Mouse (Mus musculus) adrenal gland, postnatal 4 days (tissue): ENCODE measurements around the gene Mpv17l2. TPM values are rescaled to one million over a fixed set of nuclear protein-coding genes. Genes with fewer than 3 reads are reported as not detected.
A peak's percentile ranks its signal among the peaks of the same experiment; 100 is the strongest.

Experiments
- DNase-seq, 2 experiments: peaks; one replicate each; pipeline ENCODE4 v3.0.0; 2021 to 2022; ENCODE audit warnings: low spot score in 2 of 2, mixed read lengths in 2 of 2
- total RNA-seq, 2 experiments: library from RNA; stranded (reverse); gene quantifications; 2 replicates each; pipeline ENCODE4 v1.2.3; 2021

Mpv17l2 gene
- total RNA-seq, 2 experiments from 2014 or later = 93.1 to 109 TPM

- peak; percentile 94 for DNase-seq
Observed at GRCm38 (mm10) chr8:70791975-70792691, 31.4 kb upstream of the Mpv17l2 start.

GRCm38 (mm10) chr8:70791294-70791701 lies 30.6 kb upstream of the Mpv17l2 start:
- DNase-seq = no peak

- DNase-seq = no peak
Observed at GRCm38 (mm10) chr8:70790846-70791245, 30.1 kb upstream of the Mpv17l2 start.

DNA sequence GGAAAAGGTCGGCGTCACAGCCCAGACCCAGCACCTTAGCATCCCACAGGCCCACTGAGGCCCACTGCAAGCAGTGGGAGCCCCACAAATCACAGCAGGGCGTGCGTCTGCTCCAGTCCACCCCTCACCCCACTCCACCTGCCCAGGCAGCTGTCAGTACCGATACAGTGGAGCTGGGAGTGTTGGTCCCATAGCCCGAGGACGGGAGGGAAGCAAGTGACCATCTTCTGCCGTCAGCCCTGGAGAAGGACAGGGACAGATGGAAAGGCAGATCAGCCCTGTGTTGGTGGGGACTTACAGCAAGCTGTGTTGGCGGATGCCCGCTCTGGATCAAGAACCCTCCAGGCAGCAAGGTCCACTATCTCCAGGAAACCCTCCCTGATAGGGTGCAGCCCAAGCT lies 28.3 kb upstream of the Mpv17l2 start:
- no peak for DNase-seq

GRCm38 (mm10) chr8:70787941-70788667 lies 27.4 kb upstream of the Mpv17l2 start:
- no peak for DNase-seq

DNA sequence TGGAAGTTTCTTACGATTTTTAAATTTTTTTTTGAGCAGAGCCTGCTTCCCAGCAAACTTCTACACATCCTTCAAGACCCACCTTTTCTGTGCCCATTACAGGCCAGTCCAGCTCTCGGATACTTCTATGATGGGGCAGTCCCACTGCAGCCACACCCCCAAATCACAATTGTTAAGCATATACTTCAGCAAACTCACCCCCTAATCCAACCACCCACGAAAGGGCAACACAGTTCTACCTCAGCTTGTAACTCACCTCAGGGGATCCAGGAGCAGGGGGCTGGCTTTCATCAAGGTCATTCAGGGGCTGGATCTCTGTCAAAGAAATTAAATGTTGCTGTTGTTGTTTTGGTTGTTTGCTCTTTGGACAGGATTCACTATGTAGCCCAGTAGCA lies 26.3 kb upstream of the Mpv17l2 start:
- DNase-seq = no peak

DNA sequence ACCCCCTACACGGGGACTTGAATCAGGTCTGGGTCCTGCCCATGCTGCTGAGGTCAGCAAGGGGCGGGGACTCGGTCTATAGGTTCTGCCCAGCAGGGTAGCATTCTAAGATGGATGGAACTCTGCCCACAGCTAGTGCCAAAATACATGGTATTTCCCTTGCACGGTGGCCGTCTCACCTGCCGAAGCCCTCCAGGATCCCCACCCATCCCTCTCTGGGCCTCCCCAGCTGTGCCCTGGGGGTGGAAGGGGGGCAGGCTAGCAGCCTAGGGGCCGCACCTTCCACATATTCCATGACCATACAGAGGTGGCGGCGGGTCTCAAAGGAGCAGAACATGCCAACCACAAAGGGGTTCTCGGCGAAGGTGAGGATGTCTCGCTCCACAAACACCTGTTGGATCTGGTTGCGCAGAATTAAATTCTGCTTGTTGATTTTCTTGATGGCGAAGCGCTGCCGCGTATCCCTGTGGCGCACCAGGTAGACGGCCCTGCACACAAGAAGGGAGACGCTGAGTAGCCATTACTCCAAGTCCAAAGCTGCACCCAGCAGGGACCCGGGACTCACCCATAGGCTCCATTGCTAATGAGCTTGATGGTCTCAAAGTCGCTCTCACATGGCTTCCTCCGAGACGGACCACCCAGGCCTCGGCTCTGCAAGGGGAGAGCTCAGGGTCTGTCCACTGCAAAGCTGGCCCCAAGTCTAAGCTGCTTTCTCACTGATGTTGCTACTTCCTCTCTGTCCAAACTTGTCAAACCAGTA lies 25.7 kb upstream of the Mpv17l2 start:
- no peak for DNase-seq

GRCm38 (mm10) chr8:70780093-70780492 lies 19.3 kb upstream of the Mpv17l2 start:
- DNase-seq = no peak

DNA sequence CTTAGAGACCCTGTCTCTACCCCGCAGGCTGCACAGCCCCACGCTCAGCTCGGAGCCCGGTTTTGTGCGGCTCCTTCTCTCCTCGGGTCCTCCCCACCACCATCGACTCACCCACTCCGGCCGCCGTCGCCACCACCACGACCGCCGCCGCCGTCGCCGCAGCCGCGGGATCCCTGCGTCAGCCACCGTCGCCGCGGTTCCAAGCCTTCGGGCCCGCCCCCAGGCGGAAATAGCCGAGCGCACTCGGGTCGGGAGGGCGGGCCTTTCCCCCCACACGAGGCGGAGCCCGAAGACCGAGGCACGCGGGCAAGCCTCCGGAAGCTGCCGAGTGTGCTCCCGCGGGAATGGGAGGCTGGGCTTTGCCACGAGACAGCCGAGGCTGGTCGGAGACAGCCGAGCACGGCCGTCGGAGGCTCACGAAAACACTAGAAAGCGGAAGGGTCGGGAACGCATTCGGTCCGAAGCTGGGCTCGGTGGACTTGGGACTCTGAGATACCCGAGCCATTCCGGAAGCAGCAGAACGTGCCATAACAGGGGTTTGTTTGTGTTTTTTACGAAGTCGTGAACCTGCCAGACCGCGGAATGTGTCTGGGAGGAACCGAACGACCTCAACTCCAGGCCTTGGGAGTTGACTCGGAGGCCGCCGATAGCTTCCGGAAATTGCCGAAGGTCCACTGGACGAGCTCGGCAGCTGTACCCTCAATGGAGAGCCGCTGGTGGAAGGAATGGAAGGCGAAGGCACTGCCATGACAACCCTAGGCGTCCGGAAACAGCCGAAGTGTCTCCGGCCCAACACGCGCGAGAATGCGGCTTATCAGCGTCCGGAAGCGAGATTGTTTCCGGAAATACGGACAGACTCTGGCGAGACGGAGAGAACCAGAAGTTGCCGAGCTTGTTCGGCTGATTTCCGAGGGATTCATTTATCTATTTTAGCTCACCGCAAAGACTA lies 16.0 kb upstream of the Mpv17l2 start, which contains the start of gene Pik3r2:
Gene Pik3r2 (minus strand): TSS at position 218 of the 949 bp plus-strand sequence.
- DNase-seq = peak; percentile 98 to 99

DNA sequence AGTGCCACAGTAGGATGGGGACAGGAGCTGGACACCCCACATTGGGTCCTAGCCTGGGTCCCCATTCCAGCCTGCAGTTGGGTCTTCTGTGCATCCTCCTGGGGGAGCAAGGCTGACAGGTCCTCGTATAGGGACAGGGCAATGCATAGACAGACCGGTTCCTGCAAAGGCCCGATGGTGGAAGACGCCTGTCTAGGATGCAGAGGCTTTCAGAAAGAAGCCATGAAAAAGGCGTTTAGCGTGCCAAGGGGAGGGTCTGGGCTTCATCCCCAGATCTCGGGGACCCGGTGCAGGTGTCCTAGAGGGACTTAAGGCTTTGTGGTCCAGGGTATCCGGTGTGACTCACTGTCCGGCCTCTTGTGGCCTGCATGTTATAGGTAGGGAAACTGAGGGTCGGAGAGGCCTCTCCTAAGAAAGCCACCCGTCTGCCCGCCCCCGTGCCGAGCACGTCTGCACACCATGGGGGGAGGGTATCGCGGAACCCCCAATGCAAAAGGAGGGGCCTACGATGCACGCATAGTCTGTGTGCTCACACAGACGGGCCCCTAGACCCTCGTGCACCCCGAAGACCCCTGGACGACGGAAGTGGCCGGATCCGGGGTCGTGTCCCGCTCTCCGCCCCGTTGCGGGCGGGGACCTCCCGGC lies 15.2 kb upstream of the Mpv17l2 start:
- no peak for DNase-seq

DNA sequence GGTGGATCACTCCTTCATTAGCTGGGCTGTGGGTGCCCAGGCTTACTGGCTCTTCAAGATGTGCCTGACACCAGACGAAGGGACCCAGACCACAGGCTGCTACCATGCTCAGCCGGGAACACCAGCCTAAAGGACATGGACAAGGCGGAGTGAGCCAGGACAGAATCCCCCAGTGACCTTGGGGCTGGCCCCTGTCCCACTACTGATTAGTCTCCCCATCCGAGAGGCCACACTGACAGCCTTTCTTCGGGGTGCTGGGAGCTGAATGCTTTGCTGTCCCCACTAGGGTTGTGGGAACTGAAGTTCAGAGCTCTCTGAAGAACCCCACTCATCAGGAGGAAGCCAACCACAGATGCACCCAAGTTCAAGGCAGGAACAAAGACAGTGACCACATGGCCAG lies 14.5 kb upstream of the Mpv17l2 start:
- DNase-seq = no peak

DNA sequence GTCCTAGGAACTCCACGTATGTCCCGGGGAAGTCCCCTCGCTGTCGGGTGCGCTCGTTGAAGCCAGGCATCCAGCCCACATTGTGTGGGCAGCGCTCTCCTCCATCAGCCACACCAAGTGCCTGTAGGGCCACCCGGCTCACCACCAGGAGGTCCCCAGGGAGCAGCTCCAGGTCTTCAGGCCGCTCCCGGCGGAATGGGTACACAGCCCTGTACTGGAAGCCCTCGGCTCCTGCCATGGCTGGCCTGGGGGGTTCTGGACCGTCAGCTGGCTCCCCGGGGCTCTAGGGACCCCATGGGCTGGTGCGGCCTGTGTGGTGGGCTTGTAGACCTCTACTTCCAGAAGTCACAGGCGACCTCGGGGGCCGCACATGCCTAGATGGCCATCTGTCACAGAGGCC lies 14.0 kb upstream of the Mpv17l2 start:
- no peak for DNase-seq

DNA sequence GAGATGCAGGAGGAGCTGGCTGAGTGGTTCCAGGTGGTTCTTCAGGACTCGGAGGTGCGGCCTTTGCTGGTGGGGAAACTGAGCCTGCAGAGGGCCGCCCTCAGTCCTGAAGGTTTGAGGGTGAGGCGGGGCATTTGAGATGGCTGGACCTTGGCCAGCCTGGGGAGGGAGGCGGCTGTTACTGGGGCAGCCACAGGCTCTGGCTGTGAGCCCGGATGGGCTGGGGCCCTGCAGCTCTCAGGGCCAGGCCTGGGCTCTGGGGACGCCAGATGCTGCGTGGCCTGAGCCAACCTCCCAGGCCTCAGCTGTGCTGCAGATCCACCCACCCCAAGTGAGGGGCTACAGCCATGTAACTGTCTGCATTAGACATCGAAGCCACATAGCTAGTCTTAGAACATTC lies 13.1 kb upstream of the Mpv17l2 start:
- no peak for DNase-seq

DNA sequence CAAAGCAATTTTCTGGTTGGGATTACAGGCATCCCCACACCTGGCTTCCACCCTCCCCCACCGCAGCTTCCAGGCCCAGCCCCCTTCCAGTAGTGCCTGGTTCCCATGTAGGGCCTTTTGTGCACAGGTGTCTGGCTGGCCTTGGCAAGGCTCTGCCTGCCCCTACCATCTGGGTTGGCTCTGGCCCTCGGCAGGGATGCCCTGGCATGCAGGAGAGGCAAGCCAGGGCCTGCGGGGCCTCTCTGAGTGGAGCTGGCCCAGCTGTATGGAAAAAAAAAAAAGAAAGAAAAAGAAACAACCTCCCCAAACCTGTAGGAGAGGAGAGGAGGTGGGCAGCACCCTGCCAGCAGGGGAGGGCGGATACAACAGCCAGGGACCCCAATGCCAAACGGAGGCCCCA lies 12.7 kb upstream of the Mpv17l2 start:
- DNase-seq = no peak

DNA sequence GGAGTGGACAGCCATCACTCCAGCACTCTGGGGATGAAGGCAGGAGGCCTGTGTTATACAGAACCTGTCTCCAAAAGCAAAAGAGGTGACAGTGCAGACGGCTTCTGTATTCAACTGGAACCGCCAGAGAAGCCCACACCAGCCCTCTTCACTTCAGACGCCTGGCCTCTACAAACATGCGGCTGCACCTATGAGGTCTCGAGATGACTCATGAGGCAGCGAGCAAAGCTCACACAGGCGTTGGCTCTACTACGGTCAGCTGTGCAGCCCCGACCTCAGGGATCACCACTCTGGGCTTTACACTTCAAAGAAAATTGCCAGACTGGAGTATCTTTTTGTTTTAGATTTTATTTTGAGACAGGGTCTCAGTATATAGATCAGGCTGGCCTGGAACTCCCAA lies 12.1 kb upstream of the Mpv17l2 start:
- DNase-seq = no peak

DNA sequence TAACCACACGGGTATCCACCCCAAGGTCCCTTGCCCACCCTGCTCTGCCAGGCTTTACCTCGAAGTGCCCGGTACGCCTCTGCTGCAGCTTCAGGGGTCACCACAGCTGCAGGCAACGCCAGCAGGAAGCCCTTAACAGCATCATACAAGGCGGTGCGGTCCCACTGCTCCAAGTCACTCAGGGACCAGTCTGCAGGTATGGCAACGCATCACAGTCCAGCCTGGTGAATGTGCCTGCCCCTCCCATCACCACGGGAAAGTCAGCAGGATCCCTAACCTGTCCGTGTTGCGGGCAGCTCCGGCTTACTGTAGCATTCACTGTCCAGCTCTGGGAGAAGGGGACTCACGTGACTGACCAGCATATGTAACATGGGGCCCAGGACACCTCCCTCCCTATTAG lies 11.3 kb upstream of the Mpv17l2 start:
- no peak for DNase-seq

GRCm38 (mm10) chr8:70771217-70771616 lies 10.5 kb upstream of the Mpv17l2 start:
- no peak for DNase-seq

DNA sequence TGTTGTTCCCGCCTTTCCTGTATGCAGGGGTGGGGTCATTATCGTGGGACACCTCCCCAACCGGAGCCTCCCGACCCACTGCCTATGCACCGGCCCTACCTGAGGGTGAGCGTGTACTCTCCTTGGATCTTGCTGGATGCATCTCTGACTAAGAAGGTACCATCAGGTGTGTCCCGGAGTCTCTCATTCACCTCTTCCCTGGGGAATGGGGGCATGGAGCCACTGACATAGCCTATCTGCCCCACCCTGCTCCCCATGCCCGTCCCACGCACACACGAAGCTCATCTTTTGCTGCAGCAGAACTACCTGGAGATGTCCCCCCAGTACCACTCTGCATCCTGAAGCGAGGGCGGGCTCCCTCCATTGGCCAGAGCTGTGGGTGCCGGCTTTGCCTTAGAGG lies 10.0 kb upstream of the Mpv17l2 start:
- DNase-seq = no peak

DNA sequence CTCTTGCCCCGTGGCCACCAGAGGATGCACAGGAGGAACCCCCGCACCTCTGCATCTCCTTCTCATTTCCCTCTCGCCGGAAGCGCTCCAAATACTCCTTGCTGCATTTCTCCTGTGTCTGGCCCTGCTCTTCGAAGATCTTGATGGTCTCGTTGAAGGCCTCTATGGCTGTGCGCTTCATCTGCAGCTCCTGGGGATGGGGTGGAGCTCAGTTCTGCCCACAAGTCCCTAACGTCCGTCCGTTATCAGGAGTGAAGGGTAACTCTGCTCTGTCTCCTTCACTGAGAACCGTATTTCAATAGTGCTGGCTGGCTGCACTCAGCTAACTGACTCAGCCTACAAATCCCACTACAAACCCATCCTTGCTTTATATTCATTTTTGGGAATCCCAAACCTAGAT lies 9.1 kb upstream of the Mpv17l2 start:
- DNase-seq = no peak

DNA sequence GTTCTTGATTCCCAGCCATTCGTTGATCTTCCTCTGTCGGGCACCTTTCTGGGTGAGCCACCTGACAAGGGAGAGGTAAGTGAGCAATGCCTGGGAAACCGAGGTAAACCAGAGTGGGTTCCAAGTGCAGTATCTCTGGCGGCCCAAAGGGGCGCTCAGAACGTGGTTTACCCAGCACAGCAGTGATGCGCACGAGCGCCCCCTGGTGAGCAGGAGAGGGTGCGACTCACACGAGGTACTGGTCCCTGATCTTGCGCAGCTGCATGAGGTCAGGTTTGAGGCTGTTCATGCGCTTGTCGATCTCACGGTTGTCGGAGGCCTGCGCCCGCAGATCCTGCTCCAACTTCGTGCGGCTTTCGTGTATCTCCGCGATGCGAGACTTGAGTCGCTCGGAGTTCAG lies 8.6 kb upstream of the Mpv17l2 start:
- DNase-seq = peak; percentile 86 to 93
